ENCODE assay signal across 7 mouse cellular contexts in the genomic region with DNA sequence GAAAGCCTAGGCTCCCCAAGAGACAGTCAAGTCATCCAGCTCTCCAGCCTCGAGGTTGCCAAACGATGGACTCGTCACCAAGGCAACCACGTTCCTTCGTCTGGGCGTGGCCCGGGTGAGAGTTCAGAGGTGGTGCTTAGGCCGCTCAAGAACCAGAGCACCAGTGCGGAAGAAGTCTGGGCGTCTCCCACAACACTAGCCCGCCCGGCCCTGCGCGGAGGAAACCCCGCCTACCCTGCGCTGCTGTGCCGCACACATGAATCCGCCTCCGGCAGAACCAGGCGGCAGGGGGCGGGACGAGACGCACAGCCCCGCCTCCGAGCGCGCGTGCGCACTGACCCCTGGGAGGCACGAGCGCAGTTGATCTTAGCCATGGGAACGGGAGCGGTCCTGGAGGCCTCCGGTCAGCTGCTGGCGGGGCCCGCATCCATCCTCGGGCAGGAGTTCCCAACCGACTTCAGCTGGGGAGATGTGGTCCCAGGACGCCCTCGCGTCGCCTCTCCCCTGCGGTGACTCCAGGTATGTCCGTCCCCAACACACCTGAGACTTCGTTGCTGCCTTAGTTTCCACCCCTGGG. TPM values are rescaled to one million over a fixed set of nuclear protein-coding genes. Genes with fewer than 3 reads are reported as not detected.
A peak's percentile ranks its signal among the peaks of the same experiment; 100 is the strongest.
DNase-seq lines count a peak whose midpoint lies in the region; ATAC-seq lines count a peak whose summit lies in the region.

TSS of gene Pcnx4 (plus strand) at position 363 of the 577 bp plus-strand sequence.

- no peaks in the 10 kb centered on the region for H3K4me1 ChIP-seq in intestine, embryonic 16.5 days (ENCODE audit: control insufficient read depth, insufficient read depth, low read length)
- H3K4me1 ChIP-seq in midbrain, embryonic 11.5 days (ENCODE audit: control insufficient read depth, insufficient read depth, low read length), result peaks cover 2% of the 10 kb centered on the region; the same call in 1 of the 2 replicates

- under 1% methylated on average over 45 of the region's 45 CpGs for WGBS in intestine, embryonic 16.5 days
- under 1% methylated on average over 45 of the region's 45 CpGs for WGBS in midbrain, embryonic 11.5 days

- no peaks in the 10 kb centered on the region for H3K9me3 ChIP-seq in intestine, embryonic 16.5 days (ENCODE audit: control insufficient read depth, low read length)
- no peaks in the 10 kb centered on the region for H3K9me3 ChIP-seq in midbrain, embryonic 11.5 days (ENCODE audit: control insufficient read depth, low read length)

- intact Hi-C loops in left cerebral cortex, postnatal 36 days (cut with DNase I), result no loop called here

- DNase-seq in adrenal gland, adult 8-10 months, result peak; percentile 96
- DNase-seq in embryo, embryonic 9.5 days (ENCODE audit: extremely low spot score), result peak; percentile 99
- peak; percentile 96 for DNase-seq in gastrocnemius, postnatal 4 days (ENCODE audit: low spot score in 2 of 2)
- DNase-seq in left cerebral cortex, postnatal 36 days (ENCODE audit: low spot score in 2 of 2), result peak; percentile 94 to 97
- peak; percentile 100 for DNase-seq in midbrain, embryonic 11.5 days (ENCODE audit: low spot score, missing footprints)
- DNase-seq in skeletal muscle tissue, adult 2 months (ENCODE audit: low read depth, low spot score), result peak; percentile 98

- H3K27me3 ChIP-seq in intestine, embryonic 16.5 days (replicated peaks; ENCODE audit: control insufficient read depth, insufficient read depth, low read length), result no peaks in the 10 kb centered on the region
- no peaks in the 10 kb centered on the region for H3K27me3 ChIP-seq in midbrain, embryonic 11.5 days (ENCODE audit: control insufficient read depth, insufficient read depth, low read length)

- H3K4me3 ChIP-seq in intestine, embryonic 16.5 days (ENCODE audit: low read length), result peak within 1 kb of the TSS; percentile 60
- peak within 1 kb of the TSS; percentile 65 for H3K4me3 ChIP-seq in midbrain, embryonic 11.5 days (ENCODE audit: low read depth, low read length)

- H3K27ac ChIP-seq in intestine, embryonic 16.5 days (ENCODE audit: low read length), result no peak within 1 kb of the TSS
- H3K27ac ChIP-seq in midbrain, embryonic 11.5 days (ENCODE audit: low read depth, low read length), result no peak within 1 kb of the TSS

- H3K9ac ChIP-seq in intestine, embryonic 16.5 days (ENCODE audit: low read depth, low read length), result peak within 1 kb of the TSS; percentile 78
- peak within 1 kb of the TSS; percentile 78 for H3K9ac ChIP-seq in midbrain, embryonic 11.5 days (ENCODE audit: low read length)

- H3K36me3 ChIP-seq in intestine, embryonic 16.5 days (ENCODE audit: control insufficient read depth, insufficient read depth, low read length), result no peaks in the 10 kb centered on the region
- H3K36me3 ChIP-seq in midbrain, embryonic 11.5 days (ENCODE audit: control insufficient read depth, insufficient read depth, low read length), result no peaks in the 10 kb centered on the region

- ATAC-seq in intestine, embryonic 16.5 days, result peak; percentile 100
- peak; percentile 100 for ATAC-seq in midbrain, embryonic 11.5 days (ENCODE audit: low FRiP score)

- peak within 1 kb of the TSS; percentile 56 for H3K4me2 ChIP-seq in intestine, embryonic 16.5 days (ENCODE audit: low read depth, low read length)
- H3K4me2 ChIP-seq in midbrain, embryonic 11.5 days, result peak within 1 kb of the TSS; percentile 57

RNA-seq across cellular contexts. Expression of gene Pcnx4, which starts in this region (rescaled TPM):
- total RNA-seq in adrenal gland, adult 8-10 months (2022), result 10 to 100 TPM in 2 of 4 experiments, 1 to 10 TPM in 2; 8.7 to 12.7 (median 10.7) TPM
- total RNA-seq in gastrocnemius, postnatal 4 days (2021), result 1 to 10 TPM; 5.1 to 6.2 TPM
- polyA plus RNA-seq in intestine, embryonic 16.5 days (2015; fragmentation: Nextera tagmentation; extraction: Ambion mirVana), result 6.7 and 6.8 TPM in 2 replicates
- 10 to 100 TPM; 31.4 to 33.7 TPM for total RNA-seq in left cerebral cortex, postnatal 36 days (2021)
- 15.0 and 16.7 TPM in 2 replicates for polyA plus RNA-seq in midbrain, embryonic 11.5 days (2014; fragmentation: Nextera tagmentation; extraction: Ambion mirVana)
